Mouse (Mus musculus) cerebellum, adult 9-10 months (tissue): ENCODE data around the gene Nacad.

Source experiments
- DNase-seq: peaks from one replicate; pipeline ENCODE4 v3.0.0; 2022

Nacad gene

GRCm38 (mm10) chr11:6576151-6576550 is 29.7 kb downstream of the Nacad start:
- DNase-seq: no peak

DNA sequence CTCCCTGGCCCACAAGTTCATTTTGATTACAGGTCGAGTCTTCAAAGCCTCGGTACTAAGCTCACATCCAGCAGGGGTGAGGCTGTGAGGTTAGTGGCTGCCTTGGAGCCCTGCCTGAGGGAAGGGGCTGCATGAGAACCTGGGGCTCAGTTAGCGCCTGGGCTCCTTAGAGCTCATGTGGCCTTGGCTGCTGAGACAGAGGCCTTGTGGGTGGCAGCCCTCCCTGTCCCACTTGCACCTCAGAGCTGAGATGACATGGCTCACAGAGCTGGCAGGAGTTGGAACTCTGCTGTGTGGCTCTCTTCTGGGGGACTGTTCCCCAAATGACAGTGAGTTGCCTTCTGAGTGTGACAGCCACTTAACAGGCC is 36.5 kb downstream of the Nacad start:
- DNase-seq: no peak

DNA sequence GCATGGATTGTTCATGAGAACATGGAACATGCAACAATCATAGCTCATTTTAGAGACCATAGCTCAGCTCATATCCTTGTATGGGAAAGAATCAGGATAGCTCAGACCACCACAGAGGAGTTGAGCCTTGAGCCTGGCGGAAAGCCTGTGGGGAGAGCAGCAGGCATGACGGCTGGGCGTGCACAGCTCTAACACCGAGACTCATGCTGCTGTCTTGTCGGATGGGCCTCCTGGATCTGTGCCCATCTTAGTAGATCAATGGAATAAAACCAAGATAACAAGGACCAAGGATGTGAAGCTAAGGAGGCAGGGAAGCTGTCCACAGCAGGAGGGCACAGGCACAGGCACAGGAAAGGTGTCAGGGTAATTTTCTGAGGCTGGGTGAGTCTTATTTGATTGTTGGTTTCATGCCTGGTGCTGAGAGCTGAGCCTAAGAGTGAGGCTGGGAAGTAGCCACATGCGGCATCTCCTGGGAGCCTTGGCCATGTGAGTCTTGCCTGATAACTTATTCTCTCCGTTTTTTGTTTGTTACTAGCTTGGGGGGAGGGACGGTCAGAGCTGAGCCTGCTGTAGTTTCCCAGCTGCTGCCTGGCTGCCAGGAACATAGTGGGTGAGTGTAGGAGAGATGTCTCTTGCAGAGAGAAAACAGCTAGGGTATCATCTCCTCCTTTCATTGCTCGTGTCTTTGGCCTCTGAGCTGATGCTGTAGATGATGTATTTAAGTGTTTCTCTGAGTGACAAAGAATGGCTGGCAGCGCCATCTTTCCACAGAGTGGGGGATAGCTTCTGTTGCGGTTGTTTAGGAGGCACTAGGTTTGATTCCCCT is 37.1 kb downstream of the Nacad start:
- no peak for DNase-seq

DNA sequence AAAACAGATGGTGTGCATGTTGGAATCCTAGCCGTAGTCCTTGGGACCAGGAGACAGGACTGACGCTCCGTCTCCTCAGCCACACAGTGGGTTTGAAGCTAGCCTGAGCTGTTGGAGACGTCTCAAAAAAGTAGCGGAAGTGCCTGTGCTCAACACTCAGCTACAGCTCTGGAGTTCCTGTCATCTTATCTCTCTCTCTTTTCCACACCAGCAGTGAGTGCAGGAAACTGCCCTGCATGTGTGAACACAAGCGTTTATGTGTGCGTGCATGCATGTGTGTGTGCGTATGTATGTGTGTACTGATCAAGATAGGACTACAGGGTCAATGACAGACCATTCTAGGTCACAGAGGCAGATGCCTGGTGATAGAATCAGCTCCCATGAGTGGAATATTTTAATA is 37.9 kb downstream of the Nacad start:
- no peak for DNase-seq

GRCm38 (mm10) chr11:6566496-6566895 is 39.4 kb downstream of the Nacad start:
- no peak for DNase-seq

- no peak for DNase-seq
Measured at GRCm38 (mm10) chr11:6563201-6563600, 42.7 kb downstream of the Nacad start.

GRCm38 (mm10) chr11:6562359-6562758 is 43.5 kb downstream of the Nacad start:
- no peak for DNase-seq

GRCm38 (mm10) chr11:6561474-6561873 is 44.4 kb downstream of the Nacad start:
- DNase-seq: no peak

GRCm38 (mm10) chr11:6560655-6561360 is 45.0 kb downstream of the Nacad start:
- DNase-seq: no peak

- DNase-seq: no peak
Measured at GRCm38 (mm10) chr11:6559996-6560395, 45.9 kb downstream of the Nacad start.

- DNase-seq: no peak
Measured at GRCm38 (mm10) chr11:6558234-6558633, 47.6 kb downstream of the Nacad start.

DNA sequence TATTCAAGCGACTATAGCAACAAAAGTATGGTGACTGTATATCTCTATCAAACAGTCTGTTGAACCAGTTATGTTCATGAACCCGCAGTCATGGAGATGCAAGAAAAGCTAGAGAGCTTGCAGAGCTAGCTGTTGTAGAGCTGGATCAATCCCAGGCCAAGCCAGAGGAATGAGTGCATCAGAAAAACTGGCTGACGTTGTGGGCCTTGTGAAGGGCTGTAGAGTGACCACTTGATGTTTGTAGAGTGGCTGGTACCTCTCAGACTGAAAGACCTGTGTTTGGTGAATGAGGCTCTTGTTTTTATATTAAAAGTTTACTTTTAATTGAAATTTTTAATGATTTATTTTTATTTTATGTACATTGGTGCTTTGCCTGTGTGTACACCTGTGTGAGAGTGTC is 55.7 kb downstream of the Nacad start:
- no peak for DNase-seq

DNA sequence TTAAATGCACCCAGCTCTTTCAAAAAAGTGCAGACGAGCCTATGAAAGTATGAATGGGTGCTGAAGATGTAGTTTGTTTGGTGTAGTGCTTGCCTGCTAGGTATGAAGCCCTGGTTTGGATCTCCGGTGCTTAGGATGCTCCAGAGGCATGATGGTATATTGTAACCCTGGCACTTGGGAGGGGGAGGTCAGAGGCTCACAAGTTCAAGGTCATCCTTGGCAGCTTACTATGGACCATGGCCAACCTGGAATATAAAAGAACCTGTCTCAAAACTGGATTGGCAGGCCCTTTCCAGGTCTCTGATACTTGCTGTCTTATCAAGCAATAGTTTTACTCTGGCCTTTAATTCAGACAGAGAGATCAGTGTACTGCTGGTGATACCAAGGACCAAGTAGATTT is 56.1 kb downstream of the Nacad start:
- DNase-seq: no peak
